Mouse (Mus musculus) C2C12 (cell line): ENCODE measurements around the gene Foxa1. TPM values are rescaled to one million over a fixed set of nuclear protein-coding genes. Genes with fewer than 3 reads are reported as not detected.

Experiments
- H3K27me3 ChIP-seq: one replicate; pipeline ENCODE4 v1.6.1; 2011; ENCODE audit not compliant: control insufficient read depth, insufficient read depth, insufficient read length
- H3K36me3 ChIP-seq: one replicate; pipeline ENCODE4 v1.6.1; 2011; ENCODE audit not compliant: control insufficient read depth, insufficient read depth
- H3K4me3 ChIP-seq: one replicate; pipeline ENCODE4 v1.5.1; 2011; ENCODE audit warnings: mild to moderate bottlenecking, control low read depth; ENCODE audit not compliant: poor library complexity, insufficient read depth, severe bottlenecking
- H3K79me2 ChIP-seq: one replicate; pipeline ENCODE4 v1.6.1; 2011; ENCODE audit not compliant: control insufficient read depth, insufficient read depth
- H3K79me3 ChIP-seq: one replicate; pipeline ENCODE4 v1.6.1; 2011; ENCODE audit warnings: low read depth, control low read depth
- H3ac ChIP-seq: one replicate; pipeline ENCODE3; 2011; ENCODE audit warnings: low read depth; ENCODE audit not compliant: control insufficient read depth, insufficient read length
- CEBPB ChIP-seq: IDR thresholded peaks from one replicate; pipeline ENCODE4 v1.6.1; 2011; ENCODE audit warnings: low read depth, mild to moderate bottlenecking, control low read depth, moderate library complexity
- CTCF ChIP-seq: IDR thresholded peaks from one replicate; pipeline ENCODE4 v1.5.1; 2011; ENCODE audit not compliant: control insufficient read depth, insufficient read depth, insufficient read length
- FOSL1 ChIP-seq: IDR thresholded peaks from one replicate; pipeline ENCODE4 v1.8.0; 2011; ENCODE audit warnings: mild to moderate bottlenecking, low read length; ENCODE audit not compliant: poor library complexity, insufficient read depth, severe bottlenecking
- MAX ChIP-seq: IDR thresholded peaks from one replicate; pipeline ENCODE4 v1.6.1; 2011; ENCODE audit warnings: mild to moderate bottlenecking, control low read depth
- MYOD1 ChIP-seq: IDR thresholded peaks from one replicate; pipeline ENCODE4 v1.6.1; 2011; ENCODE audit warnings: low read depth; ENCODE audit not compliant: control insufficient read depth, insufficient read length
- MYOG ChIP-seq: IDR thresholded peaks from one replicate; pipeline ENCODE4 v1.6.1; 2011; ENCODE audit not compliant: control insufficient read depth, insufficient read length; ENCODE audit errors: extremely low read depth
- USF1 ChIP-seq: IDR thresholded peaks from one replicate; pipeline ENCODE4 v1.6.1; 2011; ENCODE audit warnings: low read depth, mild to moderate bottlenecking, control low read depth, moderate library complexity
- polyA plus RNA-seq: library from polyadenylated mRNA; unstranded; fragments of >200 nt; fragmentation: generic; extraction: Trizol; gene quantifications from one replicate; pipeline ENCODE4 v1.2.1, GENCODE M21; 2012; ENCODE audit warnings: missing spikeins

The Foxa1 gene
- polyA plus RNA-seq, 1 experiment, result not detected

DNA sequence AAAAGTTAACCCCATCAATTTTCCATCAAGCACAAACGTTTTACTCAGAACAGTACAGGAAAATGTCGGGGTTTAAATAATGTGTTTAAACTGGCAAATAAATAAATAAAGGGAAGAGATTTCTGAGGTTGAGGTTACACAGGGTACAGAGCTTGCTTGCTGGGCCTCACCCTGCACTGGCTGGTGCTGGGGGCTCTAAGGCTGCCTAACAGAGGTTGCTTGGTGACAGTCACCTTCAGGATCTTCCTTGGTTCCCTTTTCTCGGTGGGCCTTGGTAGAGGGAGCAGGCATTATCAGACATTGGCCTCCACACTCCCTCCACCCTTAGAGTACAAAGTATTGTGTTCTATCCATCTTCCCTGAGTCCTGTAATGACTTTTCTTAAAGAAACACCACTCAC, 5.6 kb upstream of the Foxa1 start:
- TF ChIP-seq MYOG (no peak), MYOD1 (no peak), USF1 (no peak), CTCF (no peak), FOSL1 (no peak), CEBPB (no peak), MAX (no peak)
- H3K79me2 ChIP-seq, result no peaks in the 10 kb centered on the region
- no peak overlapping the region for H3K4me3 ChIP-seq
- H3ac ChIP-seq, result no peak overlapping the region
- no peaks in the 10 kb centered on the region for H3K79me3 ChIP-seq
- no peaks in the 10 kb centered on the region for H3K36me3 ChIP-seq
- peaks cover 18% of the 10 kb centered on the region for H3K27me3 ChIP-seq

DNA sequence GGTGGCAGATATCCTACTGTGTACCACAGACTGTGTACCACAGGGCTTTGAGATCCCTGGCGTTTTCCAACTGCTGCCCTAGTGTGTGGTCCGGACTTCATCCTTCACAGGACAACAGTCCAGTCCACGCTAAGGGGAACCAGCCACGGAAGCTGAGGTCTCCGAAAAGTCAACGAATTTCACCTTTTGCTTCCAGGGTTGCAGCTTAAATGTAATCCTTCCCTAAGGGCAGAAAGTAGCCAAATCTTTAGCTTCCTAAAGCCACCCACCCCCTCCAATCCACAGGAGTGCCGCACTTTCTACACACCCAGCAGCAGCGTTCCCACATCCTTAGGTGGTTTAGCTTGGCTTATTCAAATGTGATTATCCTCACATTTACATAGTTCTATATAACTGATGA, 4.2 kb upstream of the Foxa1 start:
- Histone ChIP-seq H3K79me3 (no peaks in the 10 kb centered on the region), H3K4me3 (no peak overlapping the region), H3K27me3 (peaks cover 26% of the 10 kb centered on the region), H3K79me2 (no peaks in the 10 kb centered on the region), H3ac (no peak overlapping the region), H3K36me3 (no peaks in the 10 kb centered on the region)
- no peak for TF ChIP-seq CTCF
- no peak for TF ChIP-seq CEBPB
- no peak for TF ChIP-seq MAX
- no peak for TF ChIP-seq FOSL1
- TF ChIP-seq MYOG, result no peak
- TF ChIP-seq MYOD1, result no peak
- no peak for TF ChIP-seq USF1

DNA sequence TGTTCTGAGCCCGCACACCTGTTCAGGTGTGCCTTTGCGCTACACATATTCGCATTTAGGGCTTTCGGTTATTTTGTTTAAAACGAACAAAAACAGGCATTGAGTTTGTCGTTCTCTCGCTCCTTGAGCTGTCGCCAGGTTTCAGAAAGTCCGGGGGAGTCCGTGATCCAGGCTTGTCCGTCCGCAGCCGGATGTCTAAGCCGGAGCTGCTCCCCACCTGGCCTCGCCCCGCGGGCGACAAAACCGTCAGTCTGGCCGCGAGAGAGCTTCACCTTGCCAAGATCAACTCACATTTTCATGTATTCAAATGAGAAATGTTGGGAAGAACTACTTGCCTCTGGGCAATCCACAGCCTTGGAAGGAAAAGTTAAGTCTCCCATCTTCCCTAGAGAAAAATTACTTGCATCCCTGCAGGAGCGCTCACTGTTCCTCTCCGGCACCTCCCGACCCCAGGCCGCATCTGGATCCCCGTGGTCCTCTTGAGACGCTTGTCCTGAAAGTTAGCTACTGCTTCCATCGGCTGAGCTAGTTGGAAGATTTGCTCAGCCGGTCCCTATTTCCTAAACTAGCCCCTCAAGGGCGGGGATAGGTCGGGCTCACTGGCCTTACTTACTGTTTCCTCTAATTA, 3.6 kb upstream of the Foxa1 start:
- no peaks in the 10 kb centered on the region for H3K79me3 ChIP-seq
- H3K79me2 ChIP-seq, result no peaks in the 10 kb centered on the region
- H3ac ChIP-seq, result no peak overlapping the region
- H3K36me3 ChIP-seq, result no peaks in the 10 kb centered on the region
- no peak overlapping the region for H3K4me3 ChIP-seq
- peaks cover 32% of the 10 kb centered on the region for H3K27me3 ChIP-seq
- no peak for TF ChIP-seq MYOG
- TF ChIP-seq CEBPB, result no peak
- TF ChIP-seq FOSL1, result no peak
- no peak for TF ChIP-seq CTCF
- TF ChIP-seq MYOD1, result no peak
- no peak for TF ChIP-seq USF1
- no peak for TF ChIP-seq MAX

DNA sequence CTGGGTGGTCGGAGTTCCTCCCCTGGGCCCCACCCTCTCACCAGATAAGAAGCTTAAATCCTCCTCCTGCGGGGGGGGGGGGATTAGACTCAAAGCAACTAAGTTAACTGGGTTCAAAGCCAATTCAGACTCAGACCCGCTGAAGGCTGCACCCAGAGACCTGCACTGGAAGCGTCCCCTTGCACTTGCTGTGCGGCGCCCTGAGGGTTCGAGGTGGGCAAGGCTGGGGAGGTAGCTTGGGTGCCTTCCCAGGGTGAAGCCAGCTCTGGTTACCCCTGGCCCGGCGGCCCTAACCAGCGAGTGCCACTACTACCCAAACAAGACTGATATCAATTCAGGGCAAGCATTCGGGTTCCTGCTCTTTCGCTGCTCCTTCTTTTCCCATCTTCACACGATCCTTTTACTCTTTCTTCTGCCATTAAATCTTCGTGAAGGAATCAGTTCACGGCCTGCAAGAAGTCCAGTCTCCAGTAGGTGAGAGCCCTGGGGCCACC, 3.0 kb upstream of the Foxa1 start:
- H3K27me3 ChIP-seq, result peaks cover 32% of the 10 kb centered on the region

DNA sequence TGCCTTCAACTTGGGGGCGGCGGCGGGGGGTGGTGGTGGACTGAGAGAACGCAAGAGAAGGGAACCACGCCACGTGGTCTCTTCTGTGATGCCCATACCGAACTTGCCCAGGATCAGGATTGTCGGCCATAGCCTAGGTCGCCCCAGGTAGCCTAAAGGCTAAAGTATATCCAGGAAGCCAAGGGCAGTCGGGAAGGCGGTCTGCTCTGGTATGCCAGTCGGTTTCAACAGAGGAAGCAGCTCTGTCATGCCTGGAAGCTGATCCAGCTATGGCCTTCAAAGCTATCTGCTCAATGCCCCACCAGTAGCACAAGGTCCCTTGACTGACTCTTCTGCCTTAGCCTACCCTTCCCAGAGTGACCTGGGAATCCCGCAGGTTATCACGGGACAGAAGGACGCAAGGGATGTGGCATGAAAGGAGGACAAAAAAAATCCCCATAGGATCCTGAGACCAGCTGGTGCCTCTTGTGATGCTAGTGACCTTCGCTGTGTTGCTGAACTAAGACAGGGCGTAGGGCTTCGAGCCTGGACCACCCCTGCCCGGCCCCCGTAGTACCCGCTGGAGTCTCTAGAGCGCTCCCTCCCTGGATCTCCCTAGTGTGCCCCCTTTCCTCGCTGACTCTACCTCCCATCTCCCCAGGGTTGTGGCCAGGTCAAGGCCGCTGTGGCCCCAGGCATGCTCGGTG, 2.4 kb upstream of the Foxa1 start:
- Histone ChIP-seq H3K27me3 (peaks cover 32% of the 10 kb centered on the region), H3K79me3 (no peaks in the 10 kb centered on the region), H3K4me3 (no peak overlapping the region), H3ac (no peak overlapping the region), H3K79me2 (no peaks in the 10 kb centered on the region), H3K36me3 (no peaks in the 10 kb centered on the region)
- TF ChIP-seq CTCF (no peak), MYOD1 (no peak), USF1 (no peak), MAX (no peak), FOSL1 (no peak), CEBPB (no peak), MYOG (no peak)

More for the DNA sequence above, 3.0 kb upstream of the Foxa1 start:
- no peak for TF ChIP-seq MAX
- no peak for TF ChIP-seq CTCF
- no peak for TF ChIP-seq FOSL1
- no peak for TF ChIP-seq MYOG
- TF ChIP-seq USF1, result no peak
- TF ChIP-seq MYOD1, result no peak
- TF ChIP-seq CEBPB, result no peak
- Histone ChIP-seq H3K79me2 (no peaks in the 10 kb centered on the region), H3K36me3 (no peaks in the 10 kb centered on the region), H3K4me3 (no peak overlapping the region), H3ac (no peak overlapping the region), H3K79me3 (no peaks in the 10 kb centered on the region)
